Mouse (Mus musculus) neural tube, embryonic 15.5 days (tissue): ENCODE results near the gene Ckmt2. TPM values are rescaled to one million over a fixed set of nuclear protein-coding genes. Genes with fewer than 3 reads are reported as not detected.

ENCODE experiments used
- polyA plus RNA-seq: library from polyadenylated mRNA; unstranded; fragments of >200 nt; fragmentation: Nextera tagmentation; extraction: Ambion mirVana; gene quantifications from 2 replicates; pipeline ENCODE4 v1.2.1, GENCODE M21; 2015

The Ckmt2 gene
- polyA plus RNA-seq, 1 experiment from 2014 or later = 0.70 TPM

Other genes starting within 250 kb of the Ckmt2 start
- 0.17 and 0.41 TPM in 2 replicates for gene Acot12, start 135.4 kb downstream of the Ckmt2 start, polyA plus RNA-seq
- gene Zcchc9, start 69.2 kb downstream of the Ckmt2 start, polyA plus RNA-seq = 18.7 and 19.7 TPM in 2 replicates